Mouse (Mus musculus) kidney, adult 2 months (tissue): Measurements from ENCODE around the gene Tmem94.

Experiments used
- CTCF ChIP-seq: fragments of 200-500 bp; conservative IDR thresholded peaks from 2 replicates; pipeline ENCODE4 v1.5.1; 2011; ENCODE audit warnings: low read depth, mild to moderate bottlenecking, control low read depth, low read length, moderate library complexity, mixed read lengths; ENCODE audit not compliant: insufficient read depth, insufficient read length
- POLR2A ChIP-seq: fragments of 200-500 bp; IDR thresholded peaks from one replicate; pipeline ENCODE4 v1.6.1; 2011; ENCODE audit warnings: low read depth, low read length, control low read depth

DNA sequence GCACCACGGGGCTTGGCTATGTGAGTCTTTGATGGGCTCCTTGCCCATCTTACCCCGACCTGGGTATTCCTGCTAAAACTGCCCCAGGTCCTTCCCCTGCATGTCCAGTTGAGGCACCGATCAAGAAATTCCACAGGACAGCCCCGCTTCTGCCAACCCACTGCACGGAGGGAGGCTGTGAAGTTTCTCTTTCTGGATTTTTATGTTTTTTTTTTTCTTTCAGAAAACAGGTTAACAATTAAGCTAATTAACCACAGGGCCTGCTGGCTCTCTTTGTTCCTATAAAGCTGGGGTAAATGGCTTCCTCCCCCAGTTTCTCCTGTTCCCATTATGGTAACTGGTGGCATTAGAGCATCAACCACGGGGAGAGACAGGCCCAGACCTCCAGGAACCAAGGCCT is 68.8 kb downstream of the Tmem94 start:
- no peak for TF ChIP-seq POLR2A
- TF ChIP-seq CTCF, result no peak
